Mouse (Mus musculus) forebrain, embryonic 12.5 days (tissue): ENCODE measurements at regions not wholly inside any gene's neighbourhood (a gene's known extent, or its start where the extent isn't known, plus 50 kb on each side); places are given as distances from the start of the nearest gene placed in this dataset.
A peak's percentile ranks its signal among the peaks of the same experiment; 100 is the strongest.

Experiments
- ATAC-seq: fragments of 200-750 bp; cut with Nextera tagmentation; 2 replicates; pipeline ENCODE4 v1.8.0; 2017; ENCODE audit warnings: moderate TSS enrichment; ENCODE audit not compliant: low FRiP score
- H3K27ac ChIP-seq: fragments of 300-500 bp; sonication (generic); 2 replicates; pipeline ENCODE4 v1.5.1; 2016; ENCODE audit warnings: mild to moderate bottlenecking
- H3K27me3 ChIP-seq: fragments of 300-500 bp; sonication (generic); 2 replicates; pipeline ENCODE4 v1.6.1; 2016; ENCODE audit warnings: mild to moderate bottlenecking
- H3K36me3 ChIP-seq: fragments of 300-500 bp; sonication (generic); replicated peaks from 2 replicates; pipeline ENCODE4 v1.6.1; 2016; ENCODE audit warnings: mild to moderate bottlenecking
- H3K4me1 ChIP-seq: fragments of 300-500 bp; sonication (generic); 2 replicates; pipeline ENCODE4 v1.6.1; 2016
- H3K4me2 ChIP-seq: fragments of 300-500 bp; sonication (generic); 2 replicates; pipeline ENCODE4 v1.6.1; 2016; ENCODE audit warnings: mild to moderate bottlenecking, moderate library complexity
- H3K4me3 ChIP-seq: fragments of 300-500 bp; sonication (generic); replicated peaks from 2 replicates; pipeline ENCODE4 v1.5.1; 2016; ENCODE audit warnings: mild to moderate bottlenecking
- H3K9ac ChIP-seq: fragments of 300-500 bp; sonication (generic); 2 replicates; pipeline ENCODE4 v1.6.1; 2016; ENCODE audit warnings: mild to moderate bottlenecking
- H3K9me3 ChIP-seq: fragments of 300-500 bp; sonication (generic); 2 replicates; pipeline ENCODE4 v1.6.1; 2016
- WGBS: fragments of 180-500 bp; shearing (Covaris S2); methylation state at CpG from one replicate; pipeline ENCODE4 v1.1.7; 2016; 5-methylcytosine and 5-hydroxymethylcytosine counted together

DNA sequence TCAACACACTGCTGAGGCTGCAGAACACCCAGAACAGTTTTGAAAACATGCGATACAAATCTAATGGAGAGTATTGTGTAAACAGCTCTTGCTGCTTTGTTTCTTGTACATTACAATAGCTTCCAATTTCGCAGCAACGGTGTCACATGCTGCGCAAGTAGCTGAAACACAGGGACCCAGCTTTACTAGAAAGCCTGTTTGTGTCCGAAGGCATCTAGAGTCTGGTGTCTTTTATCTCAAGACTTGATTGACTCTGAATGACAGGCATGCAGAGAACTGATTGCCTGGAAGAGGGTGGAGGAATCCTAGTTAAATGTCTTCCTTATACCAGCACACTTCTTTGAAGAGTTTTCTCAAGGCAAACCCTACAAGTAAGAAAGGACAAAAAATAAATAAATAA lies 66.1 kb upstream of the Fgf10 start:
- Histone ChIP-seq H3K9ac (no peak overlapping the region), H3K4me2 (no peak overlapping the region), H3K4me3 (no peak overlapping the region), H3K36me3 (no peaks in the 10 kb centered on the region), H3K4me1 (no peaks in the 10 kb centered on the region), H3K27me3 (no peaks in the 10 kb centered on the region), H3K9me3 (no peaks in the 10 kb centered on the region), H3K27ac (no peak overlapping the region)
- 53% methylated on average over 5 of the region's 5 CpGs for WGBS
- no peak for ATAC-seq

DNA sequence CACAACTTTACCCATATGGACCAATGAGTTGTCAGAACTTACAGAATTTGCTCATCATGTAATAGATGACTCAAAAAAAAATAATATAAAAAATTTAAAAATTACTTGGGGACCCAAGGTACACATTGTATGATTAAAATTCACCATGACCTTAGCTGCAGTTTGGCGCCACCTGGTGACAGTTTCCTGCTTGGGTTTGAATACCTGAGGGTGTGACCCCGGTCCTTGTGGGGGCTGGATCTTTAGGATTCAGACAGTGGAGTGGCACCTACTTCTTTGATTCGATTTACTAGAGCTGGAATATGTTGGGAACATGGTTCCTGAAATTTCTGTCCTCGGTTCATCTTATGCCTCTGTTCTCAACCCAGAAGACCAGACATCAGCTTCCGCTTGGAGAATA lies 72.7 kb upstream of the Fgf10 start:
- Histone ChIP-seq H3K36me3 (no peaks in the 10 kb centered on the region), H3K4me3 (no peak overlapping the region), H3K9ac (no peak overlapping the region), H3K27me3 (no peaks in the 10 kb centered on the region), H3K4me2 (no peak overlapping the region), H3K4me1 (no peaks in the 10 kb centered on the region; the same call in 1 of the 2 replicates), H3K9me3 (no peaks in the 10 kb centered on the region), H3K27ac (no peak overlapping the region)
- WGBS = 66% methylated on average over 5 of the region's 5 CpGs
- no peak for ATAC-seq

DNA sequence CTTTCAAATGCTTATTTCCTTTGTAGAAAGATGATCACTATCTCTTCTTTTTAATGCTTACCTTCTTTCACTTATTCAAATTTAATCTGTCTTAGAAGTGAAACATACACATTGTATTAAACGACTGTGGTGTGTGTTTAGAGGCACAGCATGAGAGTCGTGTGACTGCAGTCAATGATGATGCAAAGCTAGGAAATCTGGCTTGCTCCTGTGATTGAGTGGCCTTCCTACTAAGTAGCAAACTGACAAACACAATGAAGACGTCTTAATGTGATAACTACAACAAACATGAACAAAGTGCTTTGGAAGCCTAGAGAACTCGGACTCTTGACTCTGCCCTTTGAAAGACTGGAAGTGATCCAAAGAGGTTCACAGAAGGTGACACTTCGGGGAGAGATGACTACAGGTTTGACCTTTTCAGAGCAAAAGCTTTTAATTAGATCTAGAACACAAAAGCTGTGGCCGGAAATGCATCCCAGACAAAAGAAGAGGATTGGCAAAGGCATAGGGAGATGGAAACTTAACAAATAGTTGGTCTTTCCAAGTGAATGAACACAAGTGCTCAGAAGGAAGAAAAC lies 73.3 kb upstream of the Fgf10 start:
- H3K36me3 ChIP-seq = no peaks in the 10 kb centered on the region
- 29% methylated on average over 6 of the region's 6 CpGs for WGBS
- no peaks in the 10 kb centered on the region for H3K27me3 ChIP-seq
- no peak overlapping the region for H3K27ac ChIP-seq
- H3K4me1 ChIP-seq = no peaks in the 10 kb centered on the region; the same call in 1 of the 2 replicates
- no peaks in the 10 kb centered on the region for H3K9me3 ChIP-seq
- H3K4me2 ChIP-seq = no peak overlapping the region
- ATAC-seq = no peak
- no peak overlapping the region for H3K4me3 ChIP-seq
- no peak overlapping the region for H3K9ac ChIP-seq

- ATAC-seq = no peak
- no peaks in the 10 kb centered on the region for H3K9me3 ChIP-seq
- H3K4me2 ChIP-seq = no peak overlapping the region
- H3K27ac ChIP-seq = no peak overlapping the region
- H3K27me3 ChIP-seq = no peaks in the 10 kb centered on the region
- no peaks in the 10 kb centered on the region for H3K36me3 ChIP-seq
- H3K4me3 ChIP-seq = no peak overlapping the region
- no peaks in the 10 kb centered on the region; the same call in 1 of the 2 replicates for H3K4me1 ChIP-seq
- WGBS = 83% methylated on average over 4 of the region's 4 CpGs
- no peak overlapping the region for H3K9ac ChIP-seq
Observed at GRCm38 (mm10) chr13:118592074-118592473, 77.5 kb upstream of the Fgf10 start.

- Histone ChIP-seq H3K27ac (no peak overlapping the region), H3K4me2 (no peak overlapping the region), H3K4me3 (no peak overlapping the region), H3K4me1 (no peaks in the 10 kb centered on the region), H3K27me3 (peaks cover 4% of the 10 kb centered on the region; the same call in 1 of the 2 replicates), H3K36me3 (no peaks in the 10 kb centered on the region), H3K9me3 (no peaks in the 10 kb centered on the region), H3K9ac (no peak overlapping the region)
- WGBS = 4% methylated on average over 1 of the region's 1 CpGs
- ATAC-seq = peak; percentile 58; the same call in 1 of the 2 replicates
Observed at GRCm38 (mm10) chr13:118572555-118572954, 97.0 kb upstream of the Fgf10 start.

DNA sequence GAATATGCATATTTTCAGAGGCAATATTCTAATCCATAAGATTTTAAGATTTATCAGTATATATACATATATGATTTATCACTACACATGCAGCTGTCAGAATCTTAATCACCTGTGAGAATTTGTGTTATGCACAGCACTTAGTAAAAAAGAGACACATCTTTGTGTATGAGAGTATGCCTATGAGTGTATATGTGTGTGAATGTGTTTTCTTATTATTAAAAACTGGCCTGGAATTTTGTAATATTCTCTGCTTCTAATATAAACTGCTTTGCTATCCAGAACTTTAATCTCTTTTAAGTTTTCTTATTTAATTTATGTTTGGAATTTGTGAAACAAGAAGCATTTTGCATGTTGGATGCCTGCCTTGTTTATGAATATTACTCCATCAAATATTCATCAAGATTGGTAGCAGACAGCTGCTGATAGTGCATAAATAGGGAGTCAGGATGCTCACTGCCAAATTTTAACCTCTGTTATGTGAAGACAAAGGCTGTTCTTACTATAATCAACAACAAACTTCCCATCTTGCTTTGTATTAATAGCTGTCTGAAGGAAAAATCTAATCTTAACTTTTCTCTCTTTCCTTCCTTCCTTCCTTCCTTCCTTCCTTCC lies 104.3 kb upstream of the Fgf10 start:
- no peak for ATAC-seq
- Histone ChIP-seq H3K36me3 (no peaks in the 10 kb centered on the region), H3K4me1 (no peaks in the 10 kb centered on the region), H3K27ac (no peak overlapping the region), H3K27me3 (no peaks in the 10 kb centered on the region; the same call in 1 of the 2 replicates), H3K4me2 (no peak overlapping the region), H3K4me3 (no peak overlapping the region), H3K9me3 (no peaks in the 10 kb centered on the region), H3K9ac (no peak overlapping the region)

GRCm38 (mm10) chr13:118558966-118559365 lies 110.6 kb upstream of the Fgf10 start:
- Histone ChIP-seq H3K4me3 (no peak overlapping the region), H3K9me3 (no peaks in the 10 kb centered on the region), H3K4me1 (no peaks in the 10 kb centered on the region), H3K36me3 (no peaks in the 10 kb centered on the region), H3K4me2 (no peak overlapping the region), H3K27me3 (no peaks in the 10 kb centered on the region), H3K27ac (no peak overlapping the region), H3K9ac (no peak overlapping the region)
- 91% methylated on average over 2 of the region's 2 CpGs for WGBS
- ATAC-seq = no peak

DNA sequence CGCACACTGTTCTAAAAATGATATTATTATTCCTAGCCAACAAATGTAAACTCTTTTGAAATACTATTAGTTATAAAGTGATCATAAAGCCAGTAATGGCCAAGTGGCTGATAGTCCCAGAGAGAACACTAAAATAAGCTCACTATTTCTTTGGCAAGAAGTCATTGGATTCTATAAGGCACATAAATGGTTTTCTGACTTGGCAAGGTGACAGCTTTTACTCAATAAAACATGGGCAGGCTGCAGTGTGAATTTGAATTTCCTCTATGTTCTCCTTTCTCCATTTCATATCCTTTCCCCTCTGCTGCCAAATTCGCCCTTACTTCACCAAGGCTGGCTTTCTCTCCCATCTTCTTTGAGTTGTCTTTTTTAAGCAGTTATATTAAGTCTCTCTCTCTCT lies 117.6 kb upstream of the Fgf10 start:
- Histone ChIP-seq H3K27ac (no peak overlapping the region), H3K4me1 (no peaks in the 10 kb centered on the region), H3K27me3 (no peaks in the 10 kb centered on the region), H3K4me2 (no peak overlapping the region), H3K36me3 (no peaks in the 10 kb centered on the region), H3K9ac (no peak overlapping the region), H3K9me3 (no peaks in the 10 kb centered on the region), H3K4me3 (no peak overlapping the region)
- WGBS = 72% methylated on average over 2 of the region's 2 CpGs
- ATAC-seq = no peak

DNA sequence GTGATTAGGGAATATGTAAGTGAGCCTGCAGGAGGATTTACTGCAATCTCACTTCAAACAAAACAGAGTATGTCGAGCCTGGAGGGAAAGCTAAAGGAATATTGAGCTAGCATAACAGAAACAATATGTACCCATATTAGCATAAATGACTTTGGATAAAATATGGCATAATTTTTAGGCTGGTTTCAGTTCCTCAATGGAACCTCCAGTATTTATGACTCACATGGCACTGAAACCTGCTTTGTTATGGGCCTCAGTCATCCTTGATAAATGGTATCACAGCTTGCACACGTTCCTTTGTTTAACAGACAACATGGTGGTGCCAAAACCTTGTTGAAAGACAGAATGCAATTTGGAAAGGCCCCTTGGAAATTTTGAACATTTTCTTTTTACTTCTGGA lies 130.8 kb upstream of the Fgf10 start:
- no peak overlapping the region for H3K9ac ChIP-seq
- no peaks in the 10 kb centered on the region for H3K36me3 ChIP-seq
- H3K4me1 ChIP-seq = no peaks in the 10 kb centered on the region
- no peaks in the 10 kb centered on the region for H3K9me3 ChIP-seq
- H3K4me2 ChIP-seq = no peak overlapping the region
- H3K27me3 ChIP-seq = no peaks in the 10 kb centered on the region
- no peak overlapping the region for H3K27ac ChIP-seq
- 80% methylated on average over 2 of the region's 2 CpGs for WGBS
- H3K4me3 ChIP-seq = no peak overlapping the region
- no peak for ATAC-seq

DNA sequence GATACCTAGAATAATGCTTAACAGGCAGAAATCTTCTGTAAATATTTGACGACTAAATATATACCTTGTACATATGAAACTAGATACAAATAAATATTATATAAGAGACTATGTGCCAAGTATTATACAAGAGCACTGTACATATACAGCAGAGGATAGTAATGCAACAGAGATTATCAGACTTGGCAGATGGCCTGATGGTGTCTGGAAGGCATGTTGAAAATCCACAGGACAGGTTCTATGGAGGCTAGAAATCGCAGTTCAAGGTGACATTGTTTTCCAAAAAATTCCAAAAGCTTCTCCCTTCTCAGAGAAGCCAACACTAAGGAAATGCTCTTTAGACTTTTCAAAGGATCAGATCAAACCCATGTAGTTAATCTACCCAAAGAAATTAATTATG lies 126.9 kb upstream of the Mrps30 start:
- ATAC-seq = no peak
- no peaks in the 10 kb centered on the region for H3K9me3 ChIP-seq
- H3K4me1 ChIP-seq = no peaks in the 10 kb centered on the region
- H3K4me3 ChIP-seq = no peak overlapping the region
- no peak overlapping the region for H3K27ac ChIP-seq
- no peak overlapping the region for H3K9ac ChIP-seq
- no peak overlapping the region for H3K4me2 ChIP-seq
- no peaks in the 10 kb centered on the region for H3K27me3 ChIP-seq
- 90% methylated on average over 2 of the region's 2 CpGs for WGBS
- H3K36me3 ChIP-seq = no peaks in the 10 kb centered on the region

DNA sequence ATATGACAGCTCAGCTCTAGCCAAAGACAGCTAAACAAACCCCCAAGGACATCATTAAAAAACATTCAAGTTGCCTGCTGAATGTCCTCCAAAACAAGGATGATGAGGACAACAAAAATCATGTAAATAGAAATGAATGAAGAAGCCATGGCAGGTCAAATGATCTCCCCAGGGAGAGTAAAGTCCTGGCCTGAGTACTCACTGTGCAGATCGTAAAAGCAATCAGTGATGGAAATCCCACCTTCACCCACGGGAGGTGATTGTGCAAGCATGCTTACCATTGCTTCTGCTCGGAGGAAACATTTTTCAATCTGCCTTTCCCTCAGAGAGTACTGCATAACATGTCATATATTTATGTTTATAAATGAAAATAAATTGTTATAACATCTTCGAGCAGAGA lies 119.1 kb upstream of the Mrps30 start:
- Histone ChIP-seq H3K9ac (no peak overlapping the region), H3K4me3 (no peak overlapping the region), H3K36me3 (no peaks in the 10 kb centered on the region), H3K27ac (no peak overlapping the region), H3K27me3 (no peaks in the 10 kb centered on the region), H3K9me3 (no peaks in the 10 kb centered on the region), H3K4me1 (no peaks in the 10 kb centered on the region), H3K4me2 (no peak overlapping the region)
- ATAC-seq = no peak
- WGBS = 93% methylated on average over 4 of the region's 4 CpGs

GRCm38 (mm10) chr13:118490610-118491009 lies 103.6 kb upstream of the Mrps30 start:
- Histone ChIP-seq H3K4me3 (no peak overlapping the region), H3K4me2 (no peak overlapping the region), H3K9ac (no peak overlapping the region), H3K27ac (no peak overlapping the region), H3K4me1 (no peaks in the 10 kb centered on the region), H3K9me3 (no peaks in the 10 kb centered on the region), H3K27me3 (no peaks in the 10 kb centered on the region), H3K36me3 (no peaks in the 10 kb centered on the region)
- 69% methylated on average over 3 of the region's 3 CpGs for WGBS
- no peak for ATAC-seq

DNA sequence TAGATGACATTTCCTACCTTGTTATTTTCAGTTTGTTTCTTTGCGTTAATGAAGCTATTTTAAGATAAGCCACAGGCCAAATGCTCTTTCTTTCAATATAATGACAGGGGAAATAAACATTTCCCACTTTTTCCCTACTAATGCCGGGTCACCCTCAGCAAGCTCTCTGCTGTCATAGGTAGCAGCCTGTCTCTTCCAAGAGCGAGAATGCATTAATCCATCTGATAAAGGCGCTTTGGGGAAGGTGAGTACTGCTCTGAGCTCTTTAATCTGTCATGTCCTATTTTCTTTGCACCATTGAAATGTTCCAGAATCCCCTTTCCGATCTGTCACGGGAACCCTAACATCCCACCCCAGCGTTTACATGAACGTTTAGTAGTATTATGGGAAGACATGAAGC lies 96.0 kb upstream of the Mrps30 start:
- no peak for ATAC-seq
- no peak overlapping the region for H3K4me3 ChIP-seq
- H3K9ac ChIP-seq = no peak overlapping the region
- no peak overlapping the region for H3K27ac ChIP-seq
- H3K4me1 ChIP-seq = no peaks in the 10 kb centered on the region
- no peaks in the 10 kb centered on the region for H3K27me3 ChIP-seq
- H3K9me3 ChIP-seq = no peaks in the 10 kb centered on the region
- WGBS = 76% methylated on average over 8 of the region's 8 CpGs
- no peak overlapping the region for H3K4me2 ChIP-seq
- H3K36me3 ChIP-seq = no peaks in the 10 kb centered on the region
